Mouse (Mus musculus) midbrain, postnatal 0 days (tissue): ENCODE measurements at regions not wholly inside any gene's neighbourhood (a gene's known extent, or its start where the extent isn't known, plus 50 kb on each side); places are given as distances from the start of the nearest gene placed in this dataset.

Experiments used
- ATAC-seq: fragments of 200-750 bp; cut with Nextera tagmentation; 2 replicates; pipeline ENCODE4 v1.8.0; 2017; ENCODE audit warnings: moderate number of reproducible peaks, mild to moderate bottlenecking, moderate TSS enrichment, moderate library complexity; ENCODE audit not compliant: low FRiP score
- DNase-seq: peaks from one replicate; pipeline ENCODE4 v3.0.0-alpha.2; 2015; ENCODE audit warnings: low spot score
- H3K27ac ChIP-seq: fragments of 300-500 bp; sonication (generic); 2 replicates; pipeline ENCODE4 v1.5.1; 2014; ENCODE audit warnings: low read depth, mild to moderate bottlenecking, low read length, mixed read lengths
- H3K27me3 ChIP-seq: fragments of 300-500 bp; sonication (generic); 2 replicates; pipeline ENCODE4 v1.6.1; 2014; ENCODE audit warnings: low read length, control low read depth, mixed read lengths; ENCODE audit not compliant: insufficient read depth
- H3K36me3 ChIP-seq: fragments of 300-500 bp; sonication (generic); 2 replicates; pipeline ENCODE4 v1.6.1; 2014; ENCODE audit warnings: low read length, control low read depth, mixed read lengths; ENCODE audit not compliant: insufficient read depth
- H3K4me1 ChIP-seq: fragments of 300-500 bp; sonication (generic); 2 replicates; pipeline ENCODE4 v1.6.1; 2014; ENCODE audit warnings: mild to moderate bottlenecking, control low read depth, antibody characterized with exemption, low read length, mixed read lengths; ENCODE audit not compliant: insufficient read depth
- H3K4me2 ChIP-seq: fragments of 300-500 bp; sonication (generic); 2 replicates; pipeline ENCODE4 v1.6.1; 2014; ENCODE audit warnings: low read depth, mild to moderate bottlenecking, low read length, mixed read lengths; ENCODE audit not compliant: poor library complexity, severe bottlenecking
- H3K4me3 ChIP-seq: fragments of 300-500 bp; sonication (generic); 2 replicates; pipeline ENCODE4 v1.5.1; 2014; ENCODE audit warnings: low read depth, mild to moderate bottlenecking, low read length, moderate library complexity
- H3K9ac ChIP-seq: fragments of 300-500 bp; sonication (generic); replicated peaks from 2 replicates; pipeline ENCODE4 v1.6.1; 2014; ENCODE audit warnings: mild to moderate bottlenecking, low read length, moderate library complexity, mixed read lengths; ENCODE audit not compliant: poor library complexity, severe bottlenecking
- H3K9me3 ChIP-seq: fragments of 300-500 bp; sonication (generic); 2 replicates; pipeline ENCODE4 v1.6.1; 2016; ENCODE audit warnings: low read length, control low read depth
- CTCF ChIP-seq: IDR thresholded peaks from 2 replicates; pipeline ENCODE4 v1.5.1; 2016; ENCODE audit warnings: antibody characterized with exemption, mild to moderate bottlenecking
- WGBS: fragments of 180-500 bp; shearing (Covaris S2); extraction: QIAGEN DNeasy Blood & Tissue Kit; methylation state at CpG from one replicate; pipeline ENCODE4 v1.1.7; 2014; 5-methylcytosine and 5-hydroxymethylcytosine counted together

DNA sequence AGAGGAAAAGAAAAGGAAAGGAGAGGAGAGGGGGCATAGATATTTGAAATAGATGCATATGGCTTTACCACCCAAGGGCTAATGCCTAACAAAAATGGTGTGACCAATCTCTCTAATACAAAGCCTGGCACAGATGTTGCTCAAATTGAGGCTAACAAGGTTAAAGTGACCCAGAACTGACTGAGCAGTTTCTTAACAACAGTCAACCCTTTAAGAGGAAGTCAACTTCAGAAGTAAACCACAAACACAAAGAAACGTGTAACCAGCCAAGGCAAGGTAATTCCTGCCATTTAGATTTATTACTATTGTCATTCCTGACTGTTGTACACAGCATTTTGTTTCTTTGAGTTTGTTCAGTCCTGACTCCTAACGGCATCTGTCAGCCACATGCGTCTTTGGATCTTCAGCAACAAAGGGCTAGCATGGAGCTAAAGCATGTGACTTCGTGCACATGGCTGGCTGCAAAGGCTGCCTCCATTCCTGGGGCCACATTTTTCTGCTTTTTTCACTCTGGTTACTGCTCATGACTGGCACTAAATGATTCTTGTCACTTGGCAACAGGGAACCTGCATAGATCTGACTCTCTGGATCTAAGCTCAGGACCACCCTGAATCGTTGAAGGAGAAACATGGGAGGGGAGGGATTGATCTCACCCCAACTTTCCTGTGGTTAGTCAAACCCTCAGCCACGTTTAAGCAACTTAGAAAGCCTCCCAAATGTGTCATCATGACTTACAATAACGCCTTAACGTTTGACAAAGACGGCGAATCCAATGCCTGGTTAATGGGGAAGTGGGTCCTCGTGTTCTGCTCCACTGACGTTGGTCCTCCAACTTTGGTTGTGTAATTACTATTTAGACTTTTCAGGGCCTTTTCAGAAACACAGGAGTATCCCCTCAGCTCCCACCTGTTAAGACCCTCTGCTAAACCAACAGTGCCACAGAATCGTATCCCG, 115.3 kb upstream of the Thbs1 start:
- WGBS, result 80% methylated on average over 14 of the region's 14 CpGs
- no peak for ATAC-seq
- Histone ChIP-seq H3K9ac (no peak overlapping the region), H3K4me1 (no peaks in the 10 kb centered on the region), H3K36me3 (no peaks in the 10 kb centered on the region), H3K4me2 (no peak overlapping the region), H3K27ac (no peak overlapping the region), H3K9me3 (no peaks in the 10 kb centered on the region), H3K4me3 (no peak overlapping the region), H3K27me3 (no peaks in the 10 kb centered on the region)
- DNase-seq, result no peak
- no peak for TF ChIP-seq CTCF

- Histone ChIP-seq H3K27me3 (no peaks in the 10 kb centered on the region), H3K4me1 (no peaks in the 10 kb centered on the region), H3K4me2 (no peak overlapping the region), H3K4me3 (no peak overlapping the region), H3K27ac (no peak overlapping the region), H3K9me3 (no peaks in the 10 kb centered on the region), H3K36me3 (no peaks in the 10 kb centered on the region), H3K9ac (no peak overlapping the region)
- TF ChIP-seq CTCF, result no peak
- WGBS, result 72% methylated on average over 6 of the region's 6 CpGs
- no peak for ATAC-seq
- DNase-seq, result no peak
Measured at GRCm38 (mm10) chr2:117999641-118000040, 112.0 kb upstream of the Thbs1 start.

- ATAC-seq, result no peak
- no peak for TF ChIP-seq CTCF
- Histone ChIP-seq H3K27ac (no peak overlapping the region), H3K4me1 (no peaks in the 10 kb centered on the region), H3K36me3 (no peaks in the 10 kb centered on the region), H3K9me3 (no peaks in the 10 kb centered on the region), H3K4me3 (no peak overlapping the region), H3K9ac (no peak overlapping the region), H3K27me3 (no peaks in the 10 kb centered on the region), H3K4me2 (no peak overlapping the region)
- 93% methylated on average over 5 of the region's 5 CpGs for WGBS
- no peak for DNase-seq
Measured at GRCm38 (mm10) chr2:118004191-118004590, 107.5 kb upstream of the Thbs1 start.

- 64% methylated on average over 10 of the region's 10 CpGs for WGBS
- Histone ChIP-seq H3K4me3 (no peak overlapping the region), H3K9ac (no peak overlapping the region), H3K4me2 (no peak overlapping the region), H3K27ac (no peak overlapping the region), H3K4me1 (no peaks in the 10 kb centered on the region), H3K36me3 (no peaks in the 10 kb centered on the region), H3K9me3 (no peaks in the 10 kb centered on the region), H3K27me3 (no peaks in the 10 kb centered on the region)
- no peak for ATAC-seq
- TF ChIP-seq CTCF, result no peak
- DNase-seq, result peak; percentile 18
Measured at GRCm38 (mm10) chr2:118007539-118008427, 103.9 kb upstream of the Thbs1 start.

- no peak for TF ChIP-seq CTCF
- 92% methylated on average over 7 of the region's 7 CpGs for WGBS
- ATAC-seq, result no peak
Measured at GRCm38 (mm10) chr2:118011679-118012078, 100.0 kb upstream of the Thbs1 start.

More at GRCm38 (mm10) chr2:118011679-118012078, 100.0 kb upstream of the Thbs1 start:
- Histone ChIP-seq H3K27ac (no peak overlapping the region), H3K9ac (no peak overlapping the region), H3K4me3 (no peak overlapping the region), H3K27me3 (no peaks in the 10 kb centered on the region), H3K9me3 (no peaks in the 10 kb centered on the region), H3K36me3 (no peaks in the 10 kb centered on the region), H3K4me1 (no peaks in the 10 kb centered on the region), H3K4me2 (no peak overlapping the region)
- no peak for DNase-seq
